Mouse (Mus musculus) heart, adult 2 months (tissue): ENCODE measurements at regions not wholly inside any gene's neighbourhood (a gene's known extent, or its start where the extent isn't known, plus 50 kb on each side); places are given as distances from the start of the nearest gene placed in this dataset.

ENCODE experiments used
- CTCF ChIP-seq: fragments of 200-600 bp; IDR thresholded peaks from 2 replicates; pipeline ENCODE4 v1.8.1; 2022; ENCODE audit warnings: antibody characterized with exemption, mild to moderate bottlenecking, moderate library complexity
- EP300 ChIP-seq: fragments of 200-500 bp; IDR thresholded peaks from 2 replicates; pipeline ENCODE4 v1.6.1; 2011; ENCODE audit warnings: low read depth, low read length, control low read depth; ENCODE audit not compliant: insufficient read depth
- POLR2A ChIP-seq: fragments of 200-500 bp; IDR thresholded peaks from 2 replicates; pipeline ENCODE4 v1.6.1; 2011; ENCODE audit warnings: mild to moderate bottlenecking, low read depth, low read length, control low read depth; ENCODE audit not compliant: insufficient read depth

DNA sequence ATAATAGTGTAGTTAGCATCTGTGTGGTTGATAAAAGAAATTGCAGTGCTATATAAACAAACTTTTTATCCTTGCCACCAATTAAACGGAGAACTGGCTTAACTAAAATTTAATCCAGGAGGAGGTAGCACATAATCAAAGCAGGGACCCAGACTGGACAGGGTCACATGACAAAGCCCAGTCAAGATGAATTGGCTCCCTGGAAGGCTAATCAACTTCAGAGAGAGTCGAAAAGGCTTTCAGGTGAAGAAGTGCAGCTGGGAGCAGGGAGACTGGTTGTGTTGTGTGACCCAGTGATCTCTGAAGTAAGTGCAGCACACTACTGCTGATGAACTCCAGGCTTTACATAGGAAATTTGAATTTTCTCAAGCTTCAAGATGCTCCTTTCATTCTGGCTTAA lies 127.5 kb upstream of the Nectin3 start:
- TF ChIP-seq CTCF (no peak), EP300 (no peak), POLR2A (no peak)
